Mouse (Mus musculus) small intestine, adult 10 weeks (tissue): Measurements from ENCODE around the gene Zfp574. TPM values are rescaled to one million over a fixed set of nuclear protein-coding genes. Genes with fewer than 3 reads are reported as not detected.

Source experiments
- polyA plus RNA-seq: library from polyadenylated mRNA; stranded (reverse); fragments of 350-450 nt; fragmentation: Illumina TruSeq; extraction: RNeasy Lipid Tissue Mini Kit (QIAGEN cat#74804); gene quantifications from one replicate; pipeline ENCODE4 v1.2.3, GENCODE M21; 2014; ENCODE audit warnings: low replicate concordance

The Zfp574 gene
- 0.71 TPM for polyA plus RNA-seq

DNA sequence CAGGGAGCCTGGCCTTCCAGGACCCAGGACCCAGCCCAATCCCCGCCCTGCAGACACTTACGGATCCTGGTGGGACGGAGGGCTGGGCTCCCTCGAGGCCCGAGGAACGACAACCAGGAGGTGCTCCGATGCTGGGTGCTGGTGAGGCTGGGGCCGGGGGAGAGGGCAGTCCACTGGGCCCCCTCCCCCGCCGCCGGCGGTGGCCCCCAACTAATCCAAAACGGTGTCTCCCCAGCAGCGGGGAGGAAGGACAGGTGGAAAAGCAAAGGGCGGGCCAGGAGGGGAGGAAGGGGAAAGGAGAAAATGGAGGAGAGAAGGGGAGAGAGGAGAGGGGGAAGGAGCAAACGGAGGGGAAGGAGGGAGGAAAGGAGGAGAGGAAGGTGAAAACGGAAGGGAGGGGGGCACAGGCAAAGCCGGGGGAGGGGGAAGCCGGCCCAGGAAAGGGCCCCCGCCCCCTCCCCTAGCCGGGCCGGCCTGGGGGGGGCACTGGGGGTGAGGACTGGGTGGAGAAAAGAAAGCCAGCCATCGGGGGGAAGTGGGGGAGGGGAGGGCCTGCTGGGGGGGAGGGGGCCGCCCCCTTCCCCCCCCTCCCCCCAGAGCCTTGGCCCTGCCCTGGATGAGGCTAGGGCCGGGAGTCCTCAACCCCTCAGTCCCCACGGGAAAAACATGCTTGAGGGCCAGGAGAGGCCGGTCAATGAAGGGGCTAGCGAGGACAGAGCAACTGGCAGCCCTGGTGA is at the start of gene Zfp574, which contains the start of gene Grik5:
Gene Zfp574 (plus strand): TSS at position 589 of the 737 bp plus-strand sequence.
Gene Grik5 (minus strand): TSS at position 368 of the 737 bp plus-strand sequence.

Other genes starting within 250 kb of the Zfp574 start
- not detected for gene Gm9844, start 210.4 kb upstream of the Zfp574 start, polyA plus RNA-seq
- not detected for gene Lypd4, start 202.6 kb upstream of the Zfp574 start, polyA plus RNA-seq
- not detected for gene Dmrtc2, start 202.5 kb upstream of the Zfp574 start, polyA plus RNA-seq
- 2.7 TPM for gene Rps19, start 188.2 kb upstream of the Zfp574 start, polyA plus RNA-seq
- gene Cd79a, start 175.2 kb upstream of the Zfp574 start, polyA plus RNA-seq, result 0.30 TPM
- gene Arhgef1, start 169.7 kb upstream of the Zfp574 start, polyA plus RNA-seq, result 0.37 TPM
- gene Gm4881, start 128.1 kb upstream of the Zfp574 start, polyA plus RNA-seq, result not detected
- not detected for gene Rabac1, start 99.8 kb upstream of the Zfp574 start, polyA plus RNA-seq
- not detected for gene Atp1a3, start 66.6 kb upstream of the Zfp574 start, polyA plus RNA-seq
- not detected for gene Grik5, start 221 bp upstream of the Zfp574 start, polyA plus RNA-seq
- 0.82 TPM for gene Pou2f2, start 107.2 kb downstream of the Zfp574 start, polyA plus RNA-seq
- gene Dedd2, start 148.0 kb downstream of the Zfp574 start, polyA plus RNA-seq, result 0.56 TPM
- gene Zfp526, start 148.9 kb downstream of the Zfp574 start, polyA plus RNA-seq, result 0.56 TPM
- 7.5 TPM for gene Gsk3a, start 165.3 kb downstream of the Zfp574 start, polyA plus RNA-seq
- 0.93 TPM for gene Erf, start 178.2 kb downstream of the Zfp574 start, polyA plus RNA-seq
- gene Cic, start 195.1 kb downstream of the Zfp574 start, polyA plus RNA-seq, result 12.5 TPM
- 1.6 TPM for gene Pafah1b3, start 225.4 kb downstream of the Zfp574 start, polyA plus RNA-seq
- gene Prr19, start 228.8 kb downstream of the Zfp574 start, polyA plus RNA-seq, result not detected
- gene Tmem145, start 233.5 kb downstream of the Zfp574 start, polyA plus RNA-seq, result not detected
- 0.30 TPM for gene Megf8, start 244.6 kb downstream of the Zfp574 start, polyA plus RNA-seq